Mouse (Mus musculus): ENCODE measurements at regions not wholly inside any gene's neighbourhood (a gene's known extent, or its start where the extent isn't known, plus 50 kb on each side); places are given as distances from the start of the nearest gene placed in this dataset.

DNA sequence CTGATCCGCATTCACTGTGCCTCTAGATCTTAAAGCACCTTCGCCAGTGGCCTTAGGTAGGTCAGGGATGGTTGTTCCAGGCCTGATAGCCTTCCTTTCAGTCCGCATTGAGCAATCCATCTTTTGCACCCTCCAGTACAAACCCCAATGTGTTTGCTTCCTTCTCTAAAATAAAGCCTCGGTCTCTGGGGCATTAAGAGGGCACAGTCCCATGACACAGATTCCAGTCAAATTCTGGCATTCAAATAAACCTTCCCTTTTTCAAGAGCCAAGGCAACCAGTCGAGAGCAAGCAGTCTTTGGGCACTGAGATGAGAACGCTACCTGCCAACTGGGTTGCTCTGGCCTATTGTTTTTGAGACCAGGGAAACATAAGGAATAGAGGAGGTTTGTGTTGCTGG, 57.8 kb upstream of the Sash1 start:
- no peak for DNase-seq (ENCODE audit: low spot score)

DNA sequence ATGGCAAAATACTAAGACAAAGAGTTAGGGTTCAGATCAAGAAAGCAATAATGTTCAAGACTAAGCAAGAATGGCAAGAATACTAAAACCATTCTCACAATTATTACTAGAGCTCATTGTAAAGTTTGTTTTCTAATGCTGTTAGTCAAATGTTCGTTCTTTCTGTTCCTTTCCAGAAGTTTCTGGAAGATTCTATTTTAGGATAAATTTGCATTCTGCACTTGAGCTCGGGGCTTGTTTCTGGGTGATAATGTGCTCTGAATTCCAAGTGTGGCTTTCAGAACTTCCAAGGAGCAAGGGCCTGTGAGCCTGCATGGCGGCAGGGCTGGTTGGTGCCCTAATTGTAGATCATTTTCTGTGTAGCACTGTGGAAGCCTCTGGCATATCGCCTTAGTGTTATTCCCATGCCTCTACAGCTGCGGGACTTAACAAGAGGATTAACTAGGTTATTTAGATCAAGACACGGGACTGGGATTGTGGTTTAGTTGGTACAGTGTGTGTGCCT, 57.1 kb upstream of the Sash1 start:
- DNase-seq (ENCODE audit: low spot score) = no peak

DNA sequence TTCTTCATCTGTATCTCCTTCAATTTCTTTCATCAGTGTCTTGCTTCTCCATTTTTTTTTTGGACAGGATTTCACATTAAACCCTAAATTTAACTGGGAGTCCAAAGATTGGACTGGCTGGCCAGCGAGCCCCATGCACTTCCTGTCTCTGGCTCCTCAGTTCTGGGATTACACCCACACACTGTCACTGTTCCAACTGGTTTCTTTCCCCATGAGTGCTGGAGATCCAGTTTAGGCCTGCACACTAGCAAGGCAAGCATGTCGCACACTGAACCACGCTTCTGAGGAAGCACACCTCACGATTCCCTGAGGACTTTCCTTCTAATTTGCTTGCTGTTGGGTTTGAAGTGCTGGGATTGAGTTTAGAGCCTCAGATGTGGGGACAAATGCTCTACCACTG, 50.5 kb upstream of the Sash1 start:
- no peak for DNase-seq (ENCODE audit: low spot score)

Data from testis, postnatal 14 days (tissue).